Mouse (Mus musculus): ENCODE measurements at regions not wholly inside any gene's neighbourhood (a gene's known extent, or its start where the extent isn't known, plus 50 kb on each side); places are given as distances from the start of the nearest gene placed in this dataset.

DNA sequence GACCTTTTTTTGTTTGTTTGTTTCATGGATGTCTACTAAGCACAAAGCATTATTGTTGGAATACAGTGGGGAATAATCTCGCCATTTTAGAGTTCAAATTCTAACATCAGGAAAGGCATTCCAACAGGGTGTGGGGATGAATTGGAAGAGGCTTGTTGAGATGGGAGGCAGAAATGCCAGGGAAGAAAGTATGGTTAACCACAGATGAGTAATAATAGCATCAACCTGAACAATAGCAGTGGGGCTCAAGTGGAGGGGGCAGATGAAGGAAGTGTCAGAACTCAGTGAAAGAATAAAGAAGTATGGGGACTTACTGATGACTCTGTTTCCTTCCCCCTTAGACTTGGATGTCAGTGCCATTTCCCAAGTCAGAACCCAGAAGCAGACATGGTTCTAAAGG lies 94.5 kb upstream of the Gdnf start:
- no peak overlapping the region for H3K27ac ChIP-seq
- no peak overlapping the region for H3K4me2 ChIP-seq
- WGBS = 81% methylated on average over 1 of the region's 1 CpGs
- no peaks in the 10 kb centered on the region for H3K36me3 ChIP-seq
- H3K4me3 ChIP-seq = no peak overlapping the region
- H3K9me3 ChIP-seq = no peaks in the 10 kb centered on the region
- no peak overlapping the region for H3K9ac ChIP-seq
- ATAC-seq (ENCODE audit: insufficient number of reproducible peaks, low FRiP score, low TSS enrichment, low read depth) = no peak
- no peaks in the 10 kb centered on the region for H3K27me3 ChIP-seq
- H3K4me1 ChIP-seq = no peaks in the 10 kb centered on the region

DNA sequence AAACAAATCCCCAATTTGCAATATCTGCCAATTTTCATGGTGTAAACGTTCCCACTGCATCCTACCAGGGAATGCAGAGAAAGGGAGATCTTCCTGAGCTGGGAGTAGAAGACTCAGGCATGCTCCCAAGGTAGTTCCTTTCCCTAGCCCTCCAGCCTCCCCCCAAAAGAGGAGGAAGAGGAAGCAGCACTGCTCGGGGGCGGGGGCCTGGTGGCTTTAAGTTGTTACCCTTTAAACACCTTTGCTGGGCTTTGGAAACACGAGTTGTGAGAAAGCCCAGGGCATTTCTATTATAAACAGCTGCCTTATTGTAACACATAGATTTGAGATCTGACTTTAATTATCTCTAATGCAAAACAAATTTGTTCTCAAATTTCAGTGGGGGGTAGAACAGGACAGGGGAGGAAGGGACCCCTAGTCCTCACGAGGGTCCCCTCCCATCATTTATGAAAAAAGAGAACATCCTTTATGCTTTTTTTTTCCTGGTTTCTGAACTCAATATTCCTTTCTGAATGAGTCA lies 87.4 kb upstream of the Gdnf start:
- 16% methylated on average over 5 of the region's 5 CpGs for whole genome bisulfite sequencing
- no peak overlapping the region for H3K9ac ChIP-seq
- no peak overlapping the region for H3K27ac ChIP-seq
- ATAC-seq (ENCODE audit: insufficient number of reproducible peaks, low FRiP score, low TSS enrichment, low read depth) = no peak
- no peaks in the 10 kb centered on the region for H3K36me3 ChIP-seq
- H3K4me1 ChIP-seq = peaks cover 6% of the 10 kb centered on the region; the same call in 1 of the 2 replicates
- H3K4me2 ChIP-seq = no peak overlapping the region
- H3K9me3 ChIP-seq = no peaks in the 10 kb centered on the region
- H3K27me3 ChIP-seq = no peaks in the 10 kb centered on the region
- no peak overlapping the region for H3K4me3 ChIP-seq

GRCm38 (mm10) chr15:7723770-7724169 lies 86.9 kb upstream of the Gdnf start:
- Histone ChIP-seq H3K36me3 (no peaks in the 10 kb centered on the region), H3K4me1 (peaks cover 6% of the 10 kb centered on the region; the same call in 1 of the 2 replicates), H3K27ac (no peak overlapping the region), H3K4me3 (no peak overlapping the region), H3K4me2 (no peak overlapping the region), H3K9me3 (no peaks in the 10 kb centered on the region), H3K27me3 (no peaks in the 10 kb centered on the region), H3K9ac (no peak overlapping the region)
- ATAC-seq (ENCODE audit: insufficient number of reproducible peaks, low FRiP score, low TSS enrichment, low read depth) = no peak
- 25% methylated on average over 2 of the region's 2 CpGs for WGBS

- Histone ChIP-seq H3K36me3 (no peaks in the 10 kb centered on the region), H3K4me1 (peaks cover 6% of the 10 kb centered on the region; the same call in 1 of the 2 replicates), H3K27me3 (no peaks in the 10 kb centered on the region), H3K4me2 (no peak overlapping the region), H3K9me3 (no peaks in the 10 kb centered on the region), H3K4me3 (no peak overlapping the region), H3K9ac (no peak overlapping the region), H3K27ac (no peak overlapping the region)
- no peak for ATAC-seq (ENCODE audit: insufficient number of reproducible peaks, low FRiP score, low TSS enrichment, low read depth)
- WGBS = 49% methylated on average over 4 of the region's 4 CpGs
Measured at GRCm38 (mm10) chr15:7725505-7725904, 85.1 kb upstream of the Gdnf start.

DNA sequence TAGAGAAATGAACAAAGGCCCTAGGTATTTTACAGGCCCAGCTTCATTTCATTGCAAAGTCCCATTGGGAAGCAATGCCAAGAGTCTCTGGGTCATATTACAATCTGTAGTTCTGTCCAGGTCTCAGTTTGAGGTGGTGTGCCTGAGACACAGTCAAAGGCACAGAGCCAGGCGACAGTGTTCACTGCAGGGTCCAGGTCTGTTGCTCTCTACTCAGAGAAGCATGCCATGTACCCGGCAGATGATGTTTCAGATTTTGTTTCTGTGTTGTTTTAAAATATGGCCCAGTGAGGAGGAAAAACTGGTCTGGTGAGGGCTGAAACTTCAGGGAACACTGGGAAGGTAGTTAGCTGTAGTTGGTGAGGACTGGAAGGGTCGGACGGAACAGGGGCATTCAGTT lies 63.1 kb upstream of the Gdnf start:
- no peak overlapping the region for H3K4me3 ChIP-seq
- H3K27ac ChIP-seq = no peak overlapping the region
- H3K36me3 ChIP-seq = no peaks in the 10 kb centered on the region
- H3K4me1 ChIP-seq = 0 out of 2 replicates have a peak, but pooled peaks cover 5% of the 10 kb centered on the region
- ATAC-seq (ENCODE audit: insufficient number of reproducible peaks, low FRiP score, low TSS enrichment, low read depth) = no peak
- 47% methylated on average over 4 of the region's 4 CpGs for WGBS
- H3K9me3 ChIP-seq = no peaks in the 10 kb centered on the region
- no peak overlapping the region for H3K9ac ChIP-seq
- H3K4me2 ChIP-seq = no peak overlapping the region
- no peaks in the 10 kb centered on the region for H3K27me3 ChIP-seq

DNA sequence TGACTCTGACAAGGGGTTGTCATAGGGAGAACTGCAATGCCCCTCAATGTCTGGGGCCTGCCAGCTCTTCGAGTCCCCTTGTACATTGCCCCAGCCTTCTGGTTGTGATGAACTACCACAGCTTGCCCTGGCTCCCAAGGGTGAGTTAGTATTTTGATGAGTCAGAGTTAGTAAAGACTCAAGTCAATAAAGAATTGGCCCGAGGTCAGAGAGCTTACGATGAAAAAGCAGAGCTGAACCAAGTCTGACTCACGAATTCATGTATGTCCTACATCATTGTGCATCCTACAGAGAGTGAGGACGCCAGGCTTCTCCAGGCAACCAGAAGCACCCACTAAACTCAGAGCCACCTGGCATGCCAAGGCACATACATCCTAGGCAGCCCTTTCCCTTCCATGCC lies 60.2 kb upstream of the Gdnf start:
- Histone ChIP-seq H3K4me1 (0 out of 2 replicates have a peak, but pooled peaks cover 5% of the 10 kb centered on the region), H3K9me3 (no peaks in the 10 kb centered on the region), H3K36me3 (no peaks in the 10 kb centered on the region), H3K27ac (no peak overlapping the region), H3K9ac (no peak overlapping the region), H3K4me2 (no peak overlapping the region), H3K27me3 (no peaks in the 10 kb centered on the region), H3K4me3 (no peak overlapping the region)
- WGBS = 81% methylated on average over 5 of the region's 5 CpGs
- no peak for ATAC-seq (ENCODE audit: insufficient number of reproducible peaks, low FRiP score, low TSS enrichment, low read depth)

All from limb, embryonic 15.5 days (tissue).